Mouse (Mus musculus): Measurements from ENCODE around the gene Pxn.

DNA sequence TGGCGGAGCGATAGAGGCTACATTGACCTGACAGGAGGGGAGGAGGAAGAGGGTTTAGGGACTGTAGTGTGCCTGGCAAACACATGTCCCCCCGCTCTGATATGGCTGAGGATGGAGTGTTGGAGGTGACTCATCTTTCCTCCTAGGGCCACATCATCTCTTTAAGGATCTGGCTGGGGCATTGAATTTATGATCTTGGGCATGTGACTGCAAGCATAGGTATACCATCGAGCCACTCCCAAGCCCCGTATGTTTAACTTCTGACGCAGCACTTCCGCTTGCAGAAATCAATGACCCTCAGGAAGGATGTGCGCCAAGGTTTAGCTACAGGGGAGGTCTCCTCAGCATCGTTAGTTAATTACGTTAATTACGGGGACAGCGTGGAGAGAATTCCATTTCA, 3.4 kb upstream of the Pxn start:
- no peak for TF ChIP-seq CTCF (IDR thresholded peaks at IDR 0.05; ENCODE audit: low read depth, low read length)
- TF ChIP-seq POLR2A (IDR thresholded peaks at IDR 0.05; ENCODE audit: extremely low read depth, insufficient read depth, low read length), result no peak

Measured in liver, adult 2 months (tissue).